Mouse (Mus musculus) bone marrow macrophage, adult 2 months (primary cell): Measurements from ENCODE around the gene Dpf3. TPM values are rescaled to one million over a fixed set of nuclear protein-coding genes. Genes with fewer than 3 reads are reported as not detected.

Experiments used
- H3K27ac ChIP-seq: 2 replicates; pipeline ENCODE4 v1.5.1; 2012; ENCODE audit warnings: low read depth, low read length; ENCODE audit not compliant: insufficient read depth
- H3K4me1 ChIP-seq: 2 replicates; pipeline ENCODE4 v1.6.1; 2012; ENCODE audit warnings: low read length; ENCODE audit not compliant: control insufficient read depth, insufficient read depth
- H3K4me3 ChIP-seq: 2 replicates; pipeline ENCODE4 v1.5.1; 2012; ENCODE audit warnings: mild to moderate bottlenecking, low read length, moderate library complexity; ENCODE audit not compliant: insufficient read depth
- CTCF ChIP-seq: IDR thresholded peaks from 2 replicates; pipeline ENCODE4 v1.5.1; 2012; ENCODE audit warnings: low read depth, mild to moderate bottlenecking, low read length, moderate library complexity
- POLR2A ChIP-seq: IDR thresholded peaks from 2 replicates; pipeline ENCODE4 v1.6.1; 2012; ENCODE audit warnings: mild to moderate bottlenecking, low read depth, low read length, borderline replicate concordance
- polyA plus RNA-seq: library from polyadenylated mRNA; stranded (reverse); fragments of >200 nt; gene quantifications from 2 replicates; pipeline ENCODE4 v1.2.4, GENCODE M21; 2012; ENCODE audit not compliant: missing spikeins, insufficient read depth, insufficient read length

Dpf3 gene
- polyA plus RNA-seq, 1 experiment: not detected

DNA sequence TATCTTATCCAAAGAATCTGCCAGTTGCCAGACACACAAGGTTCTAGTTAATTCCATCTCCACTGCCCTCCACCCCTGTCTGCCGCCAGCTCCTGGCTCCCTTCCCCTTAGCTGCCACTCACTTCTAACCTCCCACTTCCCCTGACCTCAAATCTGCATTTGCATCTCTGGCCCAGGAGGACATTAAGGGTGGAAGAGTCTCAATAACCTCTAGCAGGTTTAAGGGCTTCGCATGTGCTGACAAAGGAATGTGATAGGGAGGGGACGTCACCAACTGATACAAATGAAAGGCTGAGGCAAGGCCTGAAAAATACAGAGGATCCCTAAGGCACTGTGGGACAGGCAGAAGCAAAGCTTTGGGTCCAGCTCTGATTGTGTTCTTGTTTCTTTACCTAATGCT is 100.0 kb downstream of the Dpf3 start:
- H3K4me3 ChIP-seq: no peak overlapping the region
- TF ChIP-seq CTCF: no peak
- no peak overlapping the region for H3K27ac ChIP-seq
- H3K4me1 ChIP-seq: no peaks in the 10 kb centered on the region

DNA sequence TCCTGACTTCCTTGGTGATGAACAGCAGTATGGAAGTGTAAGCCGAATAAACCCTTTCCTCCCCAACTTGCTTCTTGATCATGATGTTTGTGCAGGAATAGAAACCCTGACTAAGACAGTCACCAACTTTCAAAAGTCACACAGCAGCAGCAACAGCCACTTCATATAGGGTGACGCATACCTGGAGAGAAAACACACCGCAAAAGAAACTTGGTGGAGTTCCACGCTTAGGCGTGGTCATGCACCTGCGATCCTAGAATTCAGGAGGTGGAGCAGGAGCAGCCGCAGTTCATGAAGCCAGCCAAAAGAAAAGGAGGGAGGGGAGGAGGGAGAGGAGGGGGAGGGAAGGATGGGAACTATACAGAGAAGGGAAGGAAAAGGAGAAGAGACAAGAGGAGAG is 106.4 kb downstream of the Dpf3 start:
- no peak overlapping the region for H3K27ac ChIP-seq
- no peak for TF ChIP-seq CTCF
- no peak for TF ChIP-seq POLR2A
- no peak overlapping the region for H3K4me3 ChIP-seq
- no peaks in the 10 kb centered on the region for H3K4me1 ChIP-seq

DNA sequence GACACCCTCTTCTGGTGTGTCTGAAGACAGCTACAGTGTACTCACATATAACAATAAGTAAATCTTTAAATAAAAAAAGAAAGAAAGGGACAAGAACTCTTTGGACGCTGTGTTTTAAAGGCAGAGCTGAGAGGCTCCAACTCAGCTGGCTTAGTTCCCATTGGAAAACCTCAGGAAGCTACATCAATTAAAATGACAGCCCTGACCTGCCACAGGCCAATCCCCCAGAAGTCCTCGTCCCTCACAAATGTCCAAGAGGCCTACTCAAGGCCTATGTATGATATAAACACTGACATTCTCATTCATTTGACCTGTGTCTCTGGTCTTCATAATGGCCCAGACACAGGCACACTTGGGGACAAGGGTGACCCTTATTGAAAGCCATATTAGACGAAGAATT is 107.5 kb downstream of the Dpf3 start:
- H3K4me3 ChIP-seq: no peak overlapping the region
- TF ChIP-seq POLR2A (no peak), CTCF (no peak)
- H3K4me1 ChIP-seq: no peaks in the 10 kb centered on the region
- H3K27ac ChIP-seq: no peak overlapping the region

DNA sequence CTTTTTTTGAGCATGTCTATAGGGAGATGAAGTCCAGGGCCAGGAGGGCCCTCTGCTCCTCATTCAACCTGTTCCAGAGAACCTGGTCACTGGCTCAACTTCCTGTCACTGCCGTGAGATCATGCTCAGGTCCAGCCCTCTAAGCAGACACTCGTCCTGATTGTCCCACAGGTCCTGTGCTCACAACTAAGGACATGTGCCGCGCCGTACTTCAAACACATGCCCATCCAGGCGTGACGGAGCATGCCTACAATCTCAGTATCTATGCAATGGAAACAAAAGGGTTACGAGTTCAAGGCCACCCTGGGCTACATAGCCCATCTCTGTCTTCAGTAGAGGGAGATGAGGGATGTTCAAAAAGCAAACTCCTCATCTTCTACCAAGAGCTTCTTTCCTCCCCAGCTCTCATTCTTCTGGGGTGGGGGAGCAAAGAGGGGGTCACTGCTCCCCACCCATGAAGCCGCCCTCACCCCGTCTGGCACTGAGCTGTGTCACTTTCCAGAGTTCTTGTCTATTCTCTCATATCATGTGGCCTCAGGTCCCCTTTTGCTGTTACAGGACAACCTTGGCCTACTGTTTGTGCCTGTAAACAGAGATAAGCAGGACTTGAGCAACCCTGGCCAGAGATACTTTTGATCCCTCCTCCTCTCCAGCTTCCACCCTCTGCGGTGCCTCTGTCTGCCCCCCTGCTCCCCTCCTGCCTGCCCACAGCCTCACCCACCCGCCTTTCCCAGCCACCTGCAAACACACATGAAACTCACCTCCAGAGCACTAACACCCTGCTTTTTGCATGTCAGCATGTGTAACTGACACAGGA is 112.3 kb downstream of the Dpf3 start:
- no peak for TF ChIP-seq CTCF
- TF ChIP-seq POLR2A: no peak
- no peak overlapping the region for H3K27ac ChIP-seq
- no peaks in the 10 kb centered on the region for H3K4me1 ChIP-seq
- H3K4me3 ChIP-seq: no peak overlapping the region

DNA sequence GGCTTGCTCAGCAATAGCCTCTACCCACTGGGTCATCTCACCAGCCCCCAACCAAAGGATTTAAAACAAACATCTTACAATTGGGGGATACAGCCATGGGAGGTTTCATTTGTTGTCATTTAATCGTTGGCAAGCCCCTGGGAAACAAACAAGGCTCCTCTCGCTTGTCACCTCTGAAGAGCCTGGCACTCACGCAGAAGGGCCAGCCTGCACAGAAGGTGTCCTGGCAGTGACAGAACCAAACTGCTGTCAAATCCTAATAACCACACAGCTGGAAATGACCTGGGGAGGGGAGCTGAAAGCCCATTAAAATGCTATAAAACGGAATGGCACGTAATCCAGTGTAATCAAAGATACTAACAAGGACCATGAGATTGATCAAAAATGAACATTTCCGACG is 114.4 kb downstream of the Dpf3 start:
- no peak overlapping the region for H3K4me3 ChIP-seq
- no peak overlapping the region for H3K27ac ChIP-seq
- no peaks in the 10 kb centered on the region for H3K4me1 ChIP-seq
- TF ChIP-seq POLR2A (no peak), CTCF (no peak)

DNA sequence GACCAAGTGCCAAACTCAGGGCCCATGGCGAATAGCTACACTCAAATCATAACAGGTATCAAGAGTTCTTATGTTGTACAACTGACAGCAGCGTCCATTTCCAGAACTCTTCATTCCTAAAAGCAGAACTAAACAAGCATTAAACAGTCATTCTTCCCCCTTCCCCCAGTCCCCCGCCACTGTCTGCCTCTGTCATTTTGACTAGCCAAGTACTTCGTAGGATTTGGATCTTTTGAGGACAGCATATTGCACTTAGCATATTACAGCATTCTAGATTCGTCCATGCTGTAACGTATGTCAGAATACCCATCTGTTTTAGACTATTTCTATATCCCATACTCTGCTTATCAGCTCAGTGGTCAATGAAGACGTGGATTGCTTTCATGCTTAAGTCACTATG is 115.2 kb downstream of the Dpf3 start:
- H3K4me1 ChIP-seq: no peaks in the 10 kb centered on the region
- H3K27ac ChIP-seq: no peak overlapping the region
- TF ChIP-seq POLR2A (no peak), CTCF (no peak)
- no peak overlapping the region for H3K4me3 ChIP-seq

DNA sequence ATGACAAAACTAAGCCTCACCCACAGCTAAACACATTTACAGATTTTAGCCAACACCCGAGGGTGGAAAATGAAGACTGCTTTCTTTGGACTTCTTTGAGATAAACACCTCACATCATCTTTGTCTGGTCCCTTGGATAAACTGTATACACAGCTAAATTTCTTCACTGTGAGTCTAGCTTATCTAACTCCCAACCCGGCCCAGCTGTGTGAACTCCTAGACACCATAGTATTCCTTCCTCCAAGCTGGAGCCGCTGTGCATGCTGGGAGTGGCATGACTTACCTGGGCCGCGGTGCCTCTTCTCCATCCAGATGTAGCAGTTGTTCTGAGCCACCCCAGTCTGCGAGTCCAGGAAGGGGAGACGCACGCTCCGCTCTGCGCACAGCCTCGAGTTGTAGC is 117.3 kb downstream of the Dpf3 start:
- Histone ChIP-seq H3K27ac (no peak overlapping the region), H3K4me3 (no peak overlapping the region), H3K4me1 (no peaks in the 10 kb centered on the region)
- TF ChIP-seq POLR2A (no peak), CTCF (no peak)

DNA sequence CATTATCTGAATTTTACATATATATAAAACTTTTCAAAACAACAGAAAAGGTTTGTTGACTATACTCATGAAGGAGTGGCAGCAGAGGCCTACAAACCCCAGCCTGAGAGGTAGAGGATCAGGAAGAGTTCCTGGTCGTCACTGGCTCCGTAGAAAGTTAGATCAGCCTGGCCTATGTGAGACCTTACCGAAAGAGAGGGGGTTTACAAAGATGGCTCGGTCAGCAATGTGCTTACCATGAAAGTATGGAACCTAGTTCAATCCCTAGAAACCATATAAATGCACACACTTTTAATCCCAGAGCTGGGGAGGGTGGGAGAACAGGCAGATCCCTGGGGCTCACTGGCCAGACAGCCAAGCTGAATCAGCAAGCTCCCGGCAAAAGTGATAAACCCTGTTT is 118.1 kb downstream of the Dpf3 start:
- no peak overlapping the region for H3K4me3 ChIP-seq
- H3K27ac ChIP-seq: no peak overlapping the region
- TF ChIP-seq POLR2A (no peak), CTCF (no peak)
- H3K4me1 ChIP-seq: no peaks in the 10 kb centered on the region

DNA sequence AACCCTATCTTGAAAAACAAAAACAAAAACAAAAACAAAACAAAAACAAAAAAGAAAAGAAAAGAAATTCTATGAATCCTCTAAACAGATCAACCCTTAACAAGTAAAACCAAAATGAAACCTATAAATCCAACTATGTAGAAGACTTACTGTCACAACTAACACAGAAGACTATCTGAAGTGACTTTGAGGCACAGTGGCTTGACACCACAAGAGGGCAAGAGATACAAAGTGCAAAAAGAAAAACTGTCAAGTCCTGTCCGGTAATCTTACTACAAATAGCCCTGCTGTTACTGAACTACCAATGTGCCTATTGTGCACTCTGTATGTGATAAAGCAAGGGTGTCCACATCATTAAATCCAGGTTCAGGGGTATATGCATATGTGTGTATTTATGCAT is 120.0 kb downstream of the Dpf3 start:
- TF ChIP-seq POLR2A (no peak), CTCF (no peak)
- H3K4me1 ChIP-seq: no peaks in the 10 kb centered on the region
- no peak overlapping the region for H3K4me3 ChIP-seq
- H3K27ac ChIP-seq: no peak overlapping the region

DNA sequence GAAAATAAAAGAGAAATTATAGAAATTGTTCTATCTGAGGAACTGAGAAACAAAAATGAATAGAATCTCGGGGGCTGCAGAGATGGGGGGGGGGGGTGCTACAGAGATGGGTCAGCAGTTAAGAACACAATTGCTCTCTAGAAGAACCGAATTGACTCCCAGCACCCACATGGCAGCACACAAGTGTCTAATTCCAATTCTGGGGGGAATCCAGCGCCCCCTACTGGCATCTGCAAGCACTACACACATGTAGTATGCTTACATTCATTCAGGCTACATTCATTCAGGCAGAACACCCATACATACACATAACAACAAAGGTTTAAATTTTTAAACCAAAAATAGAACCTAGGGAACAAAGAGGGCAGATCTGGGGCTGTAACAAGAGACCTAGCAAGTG is 122.7 kb downstream of the Dpf3 start:
- Histone ChIP-seq H3K27ac (no peak overlapping the region), H3K4me1 (no peaks in the 10 kb centered on the region), H3K4me3 (no peak overlapping the region)
- TF ChIP-seq POLR2A (no peak), CTCF (no peak)

DNA sequence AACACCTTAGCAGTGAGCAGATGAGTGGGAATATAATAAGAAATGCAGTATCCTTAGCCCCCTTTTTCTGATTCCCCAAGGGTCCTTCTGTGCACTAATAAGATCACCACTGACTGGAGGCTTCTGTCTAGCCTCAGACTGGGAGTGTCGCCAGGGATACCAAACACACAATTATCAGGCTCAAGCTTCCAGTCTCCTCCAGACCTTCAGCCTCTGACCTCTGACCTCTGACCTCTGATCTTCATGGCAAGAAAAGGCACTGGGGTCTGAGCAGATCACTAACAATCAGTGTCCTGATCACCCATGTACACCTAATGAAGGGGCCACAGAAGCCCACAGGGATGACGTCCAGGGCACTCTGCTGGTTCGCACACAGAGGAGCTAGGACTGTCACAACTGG is 125.7 kb downstream of the Dpf3 start:
- Histone ChIP-seq H3K4me3 (no peak overlapping the region), H3K4me1 (no peaks in the 10 kb centered on the region), H3K27ac (no peak overlapping the region)
- TF ChIP-seq POLR2A: no peak
